Comparison of ENCODE assay signal across 17 mouse cellular contexts in genomic region chr10:116914586-116914985, GRCm38 (mm10). TPM values are rescaled to one million over a fixed set of nuclear protein-coding genes. Genes with fewer than 3 reads are reported as not detected.
DNase-seq lines count a peak whose midpoint lies in the region; ATAC-seq and TF ChIP-seq lines count a peak whose summit lies in the region.
"Had no signal": no experiment of that assay in that cellular context is flagged by ENCODE, and none has a peak within 500 bp of the region (broad histone marks: within the 10 kb centered on the region; RNA-seq: fewer than 3 reads in every experiment).

No protein-coding gene starts in this region.

- no peak overlapping the region for H3K4me2 ChIP-seq in kidney, postnatal 0 days (ENCODE audit: low read length)
- no peak overlapping the region for H3K4me2 ChIP-seq in kidney, embryonic 14.5 days (replicated peaks; ENCODE audit: low read depth, low read length)
- H3K4me2 ChIP-seq: lung, embryonic 15.5 days; midbrain, embryonic 12.5 days had no signal

- no peaks in the 10 kb centered on the region for H3K27me3 ChIP-seq in kidney, postnatal 0 days (ENCODE audit: insufficient read depth, low read length)
- H3K27me3 ChIP-seq in kidney, embryonic 14.5 days (ENCODE audit: control insufficient read depth, insufficient read depth, low read length): no peaks in the 10 kb centered on the region
- H3K27me3 ChIP-seq: lung, embryonic 15.5 days; midbrain, embryonic 12.5 days had no signal

- H3K4me3 ChIP-seq in kidney, postnatal 0 days (replicated peaks; ENCODE audit: low read depth, low read length): no peak overlapping the region
- H3K4me3 ChIP-seq in kidney, embryonic 14.5 days (ENCODE audit: low read length): no peak overlapping the region
- H3K4me3 ChIP-seq: lung, embryonic 15.5 days; midbrain, embryonic 12.5 days had no signal

- ATAC-seq in kidney, postnatal 0 days (replicated peaks; ENCODE audit: low FRiP score, low read depth): no peak
- ATAC-seq in kidney, embryonic 14.5 days (ENCODE audit: low FRiP score, low TSS enrichment): no peak

- TF ChIP-seq CTCF in kidney, postnatal 0 days (IDR thresholded peaks at IDR 0.05; ENCODE audit: low read depth): no peak

- DNase-seq in kidney, postnatal 0 days (ENCODE audit: low spot score): peak; percentile 20
- peak; percentile 47 for DNase-seq in CD4-positive helper T cell, adult 2 months (ENCODE audit: low read depth, low spot score)
- peak; percentile 86 to 88 for DNase-seq in adrenal gland, adult (ENCODE audit: inconsistent age in 2 of 2, low spot score in 1 of 2)
- peak; percentile 66 for DNase-seq in heart, postnatal 4 days
- DNase-seq in right cerebral cortex, postnatal 36 days (ENCODE audit: low spot score in 2 of 2): no peak
- no peak for DNase-seq in retina, postnatal 1 day
- DNase-seq: cerebellum, postnatal 10 days; kidney, postnatal 36 days had no signal

- H3K4me1 ChIP-seq in kidney, postnatal 0 days (replicated peaks; ENCODE audit: insufficient read depth, low read length): no peaks in the 10 kb centered on the region
- no peaks in the 10 kb centered on the region for H3K4me1 ChIP-seq in kidney, embryonic 14.5 days (ENCODE audit: control insufficient read depth, insufficient read depth, low read length)
- H3K4me1 ChIP-seq: lung, embryonic 15.5 days; midbrain, embryonic 12.5 days had no signal

- 79% methylated on average over 9 of the region's 9 CpGs for WGBS in kidney, postnatal 0 days
- WGBS in kidney, embryonic 14.5 days: 87% methylated on average over 9 of the region's 9 CpGs

- peaks cover 33% of the 10 kb centered on the region for H3K36me3 ChIP-seq in kidney, postnatal 0 days (ENCODE audit: insufficient read depth, low read length)
- peaks cover 54% of the 10 kb centered on the region for H3K36me3 ChIP-seq in kidney, embryonic 14.5 days (ENCODE audit: control insufficient read depth, insufficient read depth, low read length)

- H3K9me3 ChIP-seq in kidney, postnatal 0 days (replicated peaks; ENCODE audit: low read length): no peaks in the 10 kb centered on the region
- H3K9me3 ChIP-seq in kidney, embryonic 14.5 days (ENCODE audit: control insufficient read depth, low read length): no peaks in the 10 kb centered on the region
- H3K9me3 ChIP-seq: lung, embryonic 15.5 days; midbrain, embryonic 12.5 days had no signal

- no peak overlapping the region for H3K27ac ChIP-seq in kidney, postnatal 0 days
- no peak overlapping the region for H3K27ac ChIP-seq in kidney, embryonic 14.5 days (ENCODE audit: low read depth, low read length)
- H3K27ac ChIP-seq: lung, embryonic 15.5 days; midbrain, embryonic 12.5 days had no signal

- H3K9ac ChIP-seq in kidney, postnatal 0 days (ENCODE audit: low read depth, low read length): no peak overlapping the region
- H3K9ac ChIP-seq in kidney, embryonic 14.5 days (ENCODE audit: low read depth, low read length): no peak overlapping the region
- H3K9ac ChIP-seq: lung, embryonic 15.5 days; midbrain, embryonic 12.5 days had no signal

RNA-seq across cellular contexts. Expression of gene Myrfl, which starts 17.9 kb away (rescaled TPM):
- polyA plus RNA-seq in kidney, postnatal 0 days (2015; fragmentation: Nextera tagmentation; extraction: Ambion mirVana): 0.04 and 0.06 TPM in 2 replicates
- 0.10 TPM in 1 of 2 replicates, not detected in the other for polyA plus RNA-seq in kidney, embryonic 14.5 days (2014; fragmentation: Nextera tagmentation; extraction: Ambion mirVana)
- total RNA-seq in heart, postnatal 4 days (2021): under 1 TPM; 0.32 to 0.41 TPM
- total RNA-seq: liver, adult 2 months had no signal
- polyA plus RNA-seq: liver, adult 2 months had no signal

RNA-seq across cellular contexts. Expression of gene Rab3ip, which starts 36.0 kb away (rescaled TPM):
- polyA plus RNA-seq in kidney, postnatal 0 days (2015; fragmentation: Nextera tagmentation; extraction: Ambion mirVana): 173 and 176 TPM in 2 replicates
- polyA plus RNA-seq in kidney, embryonic 14.5 days (2014; fragmentation: Nextera tagmentation; extraction: Ambion mirVana): 71.4 and 102 TPM in 2 replicates
- 10 to 100 TPM; 87.7 to 90.2 TPM for total RNA-seq in heart, postnatal 4 days (2021)

RNA-seq across cellular contexts. Expression of gene Gm10271, which starts 57.8 kb away (rescaled TPM):
- polyA plus RNA-seq in kidney, postnatal 0 days (2015; fragmentation: Nextera tagmentation; extraction: Ambion mirVana): not detected in 2 replicates
- not detected in 2 replicates for polyA plus RNA-seq in kidney, embryonic 14.5 days (2014; fragmentation: Nextera tagmentation; extraction: Ambion mirVana)
- not detected for total RNA-seq in heart, postnatal 4 days (2021)
- total RNA-seq: ES-E14; left cerebral cortex, postnatal 10 days; liver, adult 2 months had no signal
- polyA plus RNA-seq: frontal cortex, adult 2 months; gonadal fat pad, adult 2 months; liver, adult 2 months; lung, embryonic 15.5 days; midbrain, embryonic 12.5 days; stomach, embryonic 14.5 days had no signal

Comparison
In these comparisons a context has a peak if more than half of its experiments do, and no peak if none do; other contexts are left out.
1. DNase-seq: peak in kidney, postnatal 0 days (single experiment), CD4-positive helper T cell, adult 2 months (single experiment), adrenal gland, adult (2 of 2) and heart, postnatal 4 days (single experiment); none in right cerebral cortex, postnatal 36 days (0 of 2) and retina, postnatal 1 day (single experiment).